Mouse (Mus musculus) heart, postnatal 0 days (tissue): ENCODE measurements around the gene Yjefn3. TPM values are rescaled to one million over a fixed set of nuclear protein-coding genes. Genes with fewer than 3 reads are reported as not detected.

Experiments
- ATAC-seq: fragments of 200-750 bp; cut with Nextera tagmentation; 2 replicates; pipeline ENCODE4 v1.8.0; 2017; ENCODE audit warnings: low read depth, moderate number of reproducible peaks, moderate library complexity; ENCODE audit not compliant: insufficient read depth
- DNase-seq: peaks from one replicate; pipeline ENCODE4 v3.0.0-alpha.2; 2016; ENCODE audit warnings: low spot score
- H3K27ac ChIP-seq: fragments of 300-500 bp; sonication (generic); 2 replicates; pipeline ENCODE4 v1.5.1; 2014; ENCODE audit warnings: low read depth, mild to moderate bottlenecking
- H3K27me3 ChIP-seq: fragments of 300-500 bp; sonication (generic); 2 replicates; pipeline ENCODE4 v1.6.1; 2014; ENCODE audit warnings: low read length, mixed read lengths; ENCODE audit not compliant: control insufficient read depth, insufficient read depth
- H3K36me3 ChIP-seq: fragments of 300-500 bp; sonication (generic); replicated peaks from 2 replicates; pipeline ENCODE4 v1.6.1; 2014; ENCODE audit warnings: low read length, mixed read lengths; ENCODE audit not compliant: control insufficient read depth, insufficient read depth
- H3K4me1 ChIP-seq: fragments of 300-500 bp; sonication (generic); 2 replicates; pipeline ENCODE4 v1.6.1; 2014; ENCODE audit warnings: antibody characterized with exemption; ENCODE audit not compliant: control insufficient read depth, insufficient read depth
- H3K4me2 ChIP-seq: fragments of 300-500 bp; sonication (generic); 2 replicates; pipeline ENCODE4 v1.6.1; 2014; ENCODE audit warnings: low read depth, mild to moderate bottlenecking, low read length, moderate library complexity
- H3K4me3 ChIP-seq: fragments of 300-500 bp; sonication (generic); 2 replicates; pipeline ENCODE4 v1.5.1; 2014; ENCODE audit warnings: low read depth, low read length
- H3K9ac ChIP-seq: fragments of 300-500 bp; sonication (generic); replicated peaks from 2 replicates; pipeline ENCODE4 v1.6.1; 2014; ENCODE audit warnings: low read depth, low read length, mixed read lengths
- H3K9me3 ChIP-seq: fragments of 300-500 bp; sonication (generic); replicated peaks from 2 replicates; pipeline ENCODE4 v1.6.1; 2016; ENCODE audit warnings: low read length; ENCODE audit not compliant: control insufficient read depth
- CTCF ChIP-seq: IDR thresholded peaks from 2 replicates; pipeline ENCODE4 v1.5.1; 2016; ENCODE audit warnings: antibody characterized with exemption, control low read depth, low read depth
- EP300 ChIP-seq: IDR thresholded peaks from 2 replicates; pipeline ENCODE4 v1.6.1; 2016; ENCODE audit warnings: antibody characterized with exemption, low read depth
- WGBS: fragments of 180-500 bp; shearing (Covaris S2); extraction: QIAGEN DNeasy Blood & Tissue Kit; methylation state at CpG from one replicate; pipeline ENCODE4 v1.1.7; 2014; 5-methylcytosine and 5-hydroxymethylcytosine counted together
- polyA plus RNA-seq: library from polyadenylated mRNA; unstranded; fragments of >200 nt; fragmentation: Nextera tagmentation; extraction: Ambion mirVana; gene quantifications from 2 replicates; pipeline ENCODE4 v1.2.1, GENCODE M21; 2015
- total RNA-seq: library from RNA; depleted of rRNA; stranded (reverse); fragments of >200 nt; gene quantifications from 2 replicates; pipeline ENCODE4 v1.2.3, GENCODE M21; 2014; ENCODE audit warnings: low replicate concordance

The Yjefn3 gene
- total and polyA plus RNA-seq, 2 experiments from 2014 or later: 1.2 to 13.9 TPM

- H3K4me2 ChIP-seq: no peak overlapping the region
- H3K4me3 ChIP-seq: no peak overlapping the region
- no peaks in the 10 kb centered on the region for H3K27me3 ChIP-seq
- no peaks in the 10 kb centered on the region for H3K9me3 ChIP-seq
- H3K36me3 ChIP-seq: peaks cover 30% of the 10 kb centered on the region
- no peak overlapping the region for H3K27ac ChIP-seq
- H3K4me1 ChIP-seq: no peaks in the 10 kb centered on the region; the same call in 1 of the 2 replicates
- no peak overlapping the region for H3K9ac ChIP-seq
- ATAC-seq: no peak
- TF ChIP-seq EP300 (no peak), CTCF (no peak)
- no peak for DNase-seq
Measured at GRCm38 (mm10) chr8:69918506-69918905, 16.0 kb upstream of the Yjefn3 start.

GRCm38 (mm10) chr8:69915748-69916147 lies 13.2 kb upstream of the Yjefn3 start:
- WGBS: 22% methylated on average over 5 of the region's 5 CpGs
- Histone ChIP-seq H3K9me3 (no peaks in the 10 kb centered on the region), H3K4me1 (no peaks in the 10 kb centered on the region; the same call in 1 of the 2 replicates), H3K4me3 (no peak overlapping the region), H3K4me2 (no peak overlapping the region), H3K9ac (no peak overlapping the region), H3K27ac (peak overlapping the region; percentile 79), H3K36me3 (peaks cover 58% of the 10 kb centered on the region), H3K27me3 (no peaks in the 10 kb centered on the region)
- TF ChIP-seq CTCF (peak; percentile 59), EP300 (no peak)
- peak; percentile 84 for ATAC-seq
- peak; percentile 92 for DNase-seq

- H3K4me3 ChIP-seq: no peak overlapping the region
- no peak overlapping the region for H3K4me2 ChIP-seq
- peaks cover 70% of the 10 kb centered on the region for H3K36me3 ChIP-seq
- no peak for ATAC-seq
- H3K4me1 ChIP-seq: no peaks in the 10 kb centered on the region
- 71% methylated on average over 4 of the region's 4 CpGs for WGBS
- H3K9ac ChIP-seq: no peak overlapping the region
- peak overlapping the region; percentile 79 for H3K27ac ChIP-seq
- no peak for DNase-seq
- TF ChIP-seq EP300: no peak
- TF ChIP-seq CTCF: no peak
- no peaks in the 10 kb centered on the region for H3K27me3 ChIP-seq
- H3K9me3 ChIP-seq: no peaks in the 10 kb centered on the region
Measured at GRCm38 (mm10) chr8:69914526-69914925, 12.0 kb upstream of the Yjefn3 start.

- Histone ChIP-seq H3K4me2 (no peak overlapping the region), H3K27ac (no peak overlapping the region), H3K27me3 (no peaks in the 10 kb centered on the region), H3K9ac (no peak overlapping the region), H3K9me3 (no peaks in the 10 kb centered on the region), H3K36me3 (peaks cover 84% of the 10 kb centered on the region), H3K4me3 (no peak overlapping the region), H3K4me1 (no peaks in the 10 kb centered on the region)
- DNase-seq: no peak
- TF ChIP-seq EP300 (no peak), CTCF (no peak)
- 91% methylated on average over 12 of the region's 12 CpGs for WGBS
- no peak for ATAC-seq
Measured at GRCm38 (mm10) chr8:69912478-69913074, 10.1 kb upstream of the Yjefn3 start.

GRCm38 (mm10) chr8:69911917-69912316 lies 9.4 kb upstream of the Yjefn3 start:
- Histone ChIP-seq H3K9me3 (no peaks in the 10 kb centered on the region), H3K4me3 (no peak overlapping the region), H3K27me3 (no peaks in the 10 kb centered on the region), H3K36me3 (peaks cover 77% of the 10 kb centered on the region), H3K27ac (no peak overlapping the region), H3K9ac (no peak overlapping the region), H3K4me1 (no peaks in the 10 kb centered on the region), H3K4me2 (no peak overlapping the region)
- no peak for ATAC-seq
- DNase-seq: no peak
- WGBS: 86% methylated on average over 13 of the region's 13 CpGs
- no peak for TF ChIP-seq CTCF
- no peak for TF ChIP-seq EP300

- no peak for TF ChIP-seq EP300
- no peak for TF ChIP-seq CTCF
- Histone ChIP-seq H3K4me3 (no peak overlapping the region), H3K9ac (no peak overlapping the region), H3K27ac (no peak overlapping the region), H3K4me1 (peaks cover 12% of the 10 kb centered on the region), H3K36me3 (peaks cover 43% of the 10 kb centered on the region), H3K4me2 (no peak overlapping the region), H3K9me3 (no peaks in the 10 kb centered on the region), H3K27me3 (no peaks in the 10 kb centered on the region)
- ATAC-seq (no peak), DNase-seq (no peak)
- WGBS: 75% methylated on average over 2 of the region's 2 CpGs
Measured at GRCm38 (mm10) chr8:69907106-69907505, 4.6 kb upstream of the Yjefn3 start.
